Mouse (Mus musculus) layer of hippocampus, adult 8-10 months (tissue): ENCODE measurements around the gene Olfr645. TPM values are rescaled to one million over a fixed set of nuclear protein-coding genes. Genes with fewer than 3 reads are reported as not detected.

ENCODE experiments used
- DNase-seq, 2 experiments: peaks; one replicate each; pipeline ENCODE4 v3.0.0; 2022; ENCODE audit warnings: low spot score in 2 of 2
- total RNA-seq, 4 experiments: library from RNA; stranded (reverse); gene quantifications; 2 replicates each; pipeline ENCODE4 v1.2.4; 2022

The Olfr645 gene
- not detected for total RNA-seq

DNA sequence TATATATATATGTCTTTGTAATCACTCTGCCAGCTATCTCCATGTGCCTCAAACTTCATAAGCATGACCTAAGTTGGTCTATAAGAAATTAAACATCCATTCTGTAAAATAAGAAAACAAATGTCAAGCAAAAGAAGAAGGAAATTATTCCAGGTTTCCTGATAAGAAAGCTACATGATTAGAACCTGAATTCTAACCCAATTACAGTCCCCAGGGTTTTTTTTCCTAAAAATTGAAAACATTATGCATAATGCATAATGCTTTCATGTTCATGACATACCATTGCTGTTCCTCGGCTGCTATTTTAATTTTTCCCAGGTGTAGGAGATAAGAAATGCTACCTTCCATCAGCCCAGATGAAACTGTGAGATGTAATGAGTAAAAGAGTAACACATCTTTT is at the start of gene Olfr645:
Gene Olfr645 (minus strand): TSS at position 101 of the 400 bp plus-strand sequence.
- DNase-seq = no peak

DNA sequence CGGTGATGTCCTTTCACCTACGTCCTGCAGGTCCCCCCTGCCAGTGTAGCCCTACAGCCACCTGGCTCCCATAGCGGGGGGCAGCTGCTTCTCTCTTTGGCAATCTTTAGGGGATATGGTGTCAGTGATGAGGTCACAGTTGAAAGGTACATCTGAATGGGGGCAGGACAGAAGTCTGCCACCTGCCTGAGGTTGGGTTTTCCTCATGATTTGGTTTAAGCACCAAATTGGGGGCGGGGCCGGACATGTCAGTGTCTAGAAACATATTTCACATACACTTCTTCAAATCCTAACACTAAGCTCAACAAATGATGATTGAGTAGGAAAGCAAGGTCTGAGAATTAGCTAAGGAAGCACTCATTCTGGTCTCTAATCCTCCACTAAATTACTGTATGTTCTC is 44.5 kb upstream of the Olfr645 start, which contains the start of gene Ubqln5:
Gene Ubqln5 (minus strand): TSS at position 101 of the 400 bp plus-strand sequence.
- DNase-seq = no peak

DNA sequence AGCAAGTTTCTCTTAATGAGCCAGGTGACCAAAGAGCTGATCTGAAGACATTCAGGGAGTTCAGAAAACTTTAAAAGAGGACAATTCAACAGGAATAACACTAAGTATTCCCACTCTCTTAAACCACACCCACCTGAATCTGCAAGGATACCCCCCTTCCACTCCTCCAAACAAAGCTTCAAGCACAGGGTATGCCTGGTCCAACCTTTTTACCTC is 19.4 kb upstream of the Olfr645 start, which contains the start of gene Olfr646:
Gene Olfr646 (plus strand): TSS at position 117 of the 216 bp plus-strand sequence.
- DNase-seq = no peak

DNA sequence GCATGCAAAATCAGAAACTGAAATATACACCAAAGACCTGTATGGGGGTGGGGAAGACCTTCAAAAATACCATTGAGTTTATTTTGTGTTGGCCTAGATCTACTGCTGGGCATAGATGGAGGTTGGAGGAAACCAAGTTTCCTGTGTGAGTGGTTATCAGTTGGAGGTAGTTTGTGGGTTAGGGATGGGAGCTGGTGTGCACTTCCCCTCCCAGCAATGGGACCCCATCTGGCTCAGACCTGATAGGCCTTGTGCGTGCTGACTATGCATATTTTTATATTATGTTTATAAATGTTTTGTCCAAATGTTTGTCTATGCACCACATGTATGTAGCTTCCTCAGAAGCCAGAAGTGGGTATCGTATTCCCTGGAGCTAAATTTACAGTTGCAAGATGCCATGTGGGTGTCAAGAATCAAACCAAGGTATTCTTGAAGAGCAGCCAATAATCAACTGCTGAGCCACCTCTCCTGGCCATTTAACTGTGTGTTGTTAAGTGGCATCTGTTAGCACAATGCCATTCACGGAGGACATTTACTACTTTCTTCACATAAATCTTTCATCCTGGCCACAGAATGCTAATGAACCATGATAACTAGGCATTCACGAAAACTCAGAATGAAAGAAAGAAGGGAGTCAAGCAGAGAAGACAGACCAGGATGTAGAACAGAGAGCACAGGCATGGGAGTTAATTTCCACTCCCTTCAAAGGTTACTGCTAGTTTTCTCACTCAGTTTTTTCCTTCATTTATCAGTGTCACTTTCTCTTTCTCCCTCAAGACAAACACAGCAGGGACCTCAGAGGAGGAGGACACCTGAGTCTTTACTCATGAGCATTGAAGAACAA is 18.9 kb upstream of the Olfr645 start:
- DNase-seq = no peak

DNA sequence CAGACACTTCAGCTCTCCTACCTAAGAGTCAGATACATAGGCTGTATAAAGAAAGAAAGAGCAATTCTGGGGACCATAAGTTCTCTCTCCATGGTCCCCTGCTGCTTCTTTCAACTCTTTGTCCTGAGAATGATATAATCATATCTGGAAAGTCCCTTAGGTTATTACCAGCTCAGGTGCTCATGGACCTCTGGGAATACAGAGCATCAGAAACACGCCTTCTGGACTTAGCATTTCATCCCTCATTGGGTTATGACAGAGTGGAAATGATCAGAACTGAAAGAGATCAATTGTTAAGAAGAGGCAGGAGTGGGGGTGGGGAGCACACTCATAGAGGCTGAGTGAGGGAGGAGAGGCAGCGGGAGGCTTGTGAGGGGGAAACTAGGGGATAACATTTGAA is 13.5 kb downstream of the Olfr645 start, which contains the start of gene Olfr644:
Gene Olfr644 (minus strand): TSS at position 101 of the 400 bp plus-strand sequence.
- no peak for DNase-seq

DNA sequence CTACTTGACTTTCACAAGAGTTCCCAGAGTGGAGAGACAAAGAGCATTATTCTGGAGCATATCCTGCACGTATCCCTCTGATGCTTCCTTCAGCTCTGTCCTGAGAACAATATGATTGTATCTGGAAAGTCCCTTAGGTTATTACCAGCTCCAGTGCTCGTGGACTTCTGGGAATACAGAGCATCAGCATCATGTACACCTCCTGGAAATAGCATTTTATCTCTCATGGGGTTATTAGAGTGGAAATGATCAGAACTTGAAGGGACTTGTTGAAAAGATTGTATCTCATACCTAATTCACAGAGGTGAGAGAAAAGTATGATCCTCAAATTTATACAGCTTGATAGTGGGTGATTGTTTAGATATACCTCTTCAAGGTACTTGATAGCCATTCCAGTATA is 23.9 kb downstream of the Olfr645 start, which contains the start of gene 4930516K23Rik:
Gene 4930516K23Rik (minus strand): TSS at position 101 of the 400 bp plus-strand sequence.
- no peak for DNase-seq

DNA sequence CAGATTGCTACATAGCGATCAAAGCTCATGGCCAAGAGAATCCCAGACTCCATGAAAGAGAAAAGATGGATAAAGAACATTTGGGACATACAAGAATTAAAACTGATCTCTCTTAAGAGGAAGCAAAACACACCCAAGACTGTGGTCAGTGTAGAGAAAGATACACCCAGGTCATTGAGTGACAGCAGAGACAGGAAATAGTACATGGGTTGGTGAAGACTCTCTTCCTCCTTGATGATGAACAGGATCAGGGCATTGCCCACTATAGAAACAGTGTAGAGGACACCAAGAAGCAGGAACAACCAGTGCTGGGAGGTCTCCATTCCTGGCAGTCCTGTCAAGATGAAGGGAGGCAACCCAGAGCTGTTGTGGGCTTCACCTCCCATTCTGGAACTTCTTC is 26.1 kb downstream of the Olfr645 start:
- DNase-seq = no peak

DNA sequence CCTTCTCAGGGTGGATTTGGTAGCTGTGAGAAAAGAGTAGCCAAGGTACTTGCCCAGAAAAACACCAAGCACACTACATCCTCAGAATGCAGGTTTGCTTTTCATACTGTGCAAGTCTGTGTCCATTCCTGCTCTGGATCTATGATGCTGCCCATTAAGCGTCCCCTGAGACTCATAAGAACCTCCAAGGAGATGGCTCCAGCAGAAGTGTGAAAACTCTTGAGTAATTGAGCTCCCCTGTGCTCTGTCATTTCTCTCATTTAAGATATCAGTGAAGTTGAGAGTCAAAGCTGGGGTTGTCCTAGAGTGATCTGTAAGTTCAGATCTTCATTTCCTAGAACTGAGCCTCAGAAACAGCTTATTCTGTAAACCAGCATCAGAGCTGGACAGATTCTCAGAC is 32.7 kb downstream of the Olfr645 start, which contains the start of gene Olfr642:
Gene Olfr642 (minus strand): TSS at position 101 of the 400 bp plus-strand sequence.
- no peak for DNase-seq

DNA sequence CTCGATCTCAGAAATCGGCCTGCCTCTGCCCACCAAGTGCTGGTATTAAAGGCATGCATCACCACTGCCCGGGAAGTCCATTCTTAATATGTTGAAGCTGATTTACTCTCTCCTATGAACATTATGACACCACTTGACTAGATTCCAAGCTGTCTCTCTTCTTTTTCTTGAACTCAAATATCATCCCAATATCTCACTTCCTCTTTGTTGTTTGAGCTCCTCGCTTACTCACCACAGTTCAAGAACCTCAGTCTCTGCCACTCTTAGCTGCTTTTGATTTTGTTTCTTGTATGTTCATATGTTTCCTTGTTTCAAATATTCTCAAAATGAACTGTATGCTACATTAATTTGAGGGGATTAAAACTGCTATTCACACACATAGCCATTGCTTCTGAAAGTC is 34.5 kb downstream of the Olfr645 start:
- no peak for DNase-seq

DNA sequence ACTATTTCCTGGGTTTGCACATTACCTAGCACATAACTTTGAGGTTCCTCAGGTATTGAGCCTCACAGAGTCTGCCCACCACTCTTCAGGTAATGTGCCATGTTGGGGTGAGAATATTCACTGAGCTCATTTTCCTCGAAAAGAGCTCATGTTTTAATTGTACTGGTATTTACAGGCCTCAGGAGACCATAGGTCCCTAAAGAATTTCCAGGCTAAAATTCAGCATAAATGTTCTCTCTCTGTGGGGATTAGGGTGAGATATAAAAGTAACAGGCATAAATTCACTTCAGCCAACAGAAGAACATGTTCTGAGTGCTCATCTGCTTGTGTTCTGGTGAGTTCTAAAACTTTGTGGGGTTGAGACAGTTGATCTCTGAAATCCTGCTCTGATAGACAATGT is 50.1 kb downstream of the Olfr645 start, which contains the start of gene Olfr641:
Gene Olfr641 (plus strand): TSS at position 301 of the 400 bp plus-strand sequence.
- no peak for DNase-seq

Other genes with a start within 250 kb of the Olfr645 start
- gene Hbb-bh2, start 244.9 kb downstream of the Olfr645 start, total RNA-seq = not detected
- not detected for gene Hbb-bh1, start 242.3 kb downstream of the Olfr645 start, total RNA-seq
- gene Hbb-y, start 232.2 kb downstream of the Olfr645 start, total RNA-seq = not detected
- not detected for gene Olfr66, start 199.2 kb downstream of the Olfr645 start, total RNA-seq
- not detected for gene Olfr64, start 191.0 kb downstream of the Olfr645 start, total RNA-seq
- not detected for gene Olfr65, start 182.0 kb downstream of the Olfr645 start, total RNA-seq
- not detected for gene Olfr631, start 156.6 kb downstream of the Olfr645 start, total RNA-seq
- not detected for gene Olfr632, start 151.1 kb downstream of the Olfr645 start, total RNA-seq
- not detected for gene Olfr633, start 141.0 kb downstream of the Olfr645 start, total RNA-seq
- gene Olfr635, start 114.3 kb downstream of the Olfr645 start, total RNA-seq = under 1 TPM in 3 of 4 experiments, not detected in 1; 0.04 to 0.05 (median 0.04) TPM
- gene Olfr638, start 86.7 kb downstream of the Olfr645 start, total RNA-seq = not detected
- under 1 TPM in 3 of 4 experiments, not detected in 1; 0.06 to 0.31 (median 0.18) TPM for gene Olfr639, start 68.2 kb downstream of the Olfr645 start, total RNA-seq
- not detected for gene Olfr640, start 59.9 kb downstream of the Olfr645 start, total RNA-seq
- not detected for gene Olfr641, start 50.0 kb downstream of the Olfr645 start, total RNA-seq
- not detected for gene Olfr642, start 32.8 kb downstream of the Olfr645 start, total RNA-seq
- not detected for gene 4930516K23Rik, start 24.0 kb downstream of the Olfr645 start, total RNA-seq
- not detected for gene Olfr644, start 13.6 kb downstream of the Olfr645 start, total RNA-seq
- gene Olfr646, start 19.4 kb upstream of the Olfr645 start, total RNA-seq = not detected
- gene Ubqln5, start 44.4 kb upstream of the Olfr645 start, total RNA-seq = not detected
- not detected for gene Olfr643, start 51.9 kb upstream of the Olfr645 start, total RNA-seq
- gene Ubqln3, start 57.8 kb upstream of the Olfr645 start, total RNA-seq = not detected
- not detected for gene Ubqlnl, start 65.1 kb upstream of the Olfr645 start, total RNA-seq
- gene Olfm5, start 79.4 kb upstream of the Olfr645 start, total RNA-seq = not detected
- under 1 TPM; 0.14 to 0.31 (median 0.22) TPM for gene Olfr648, start 97.9 kb upstream of the Olfr645 start, total RNA-seq
- gene Olfr649, start 110.5 kb upstream of the Olfr645 start, total RNA-seq = not detected
- gene Trim6, start 133.3 kb upstream of the Olfr645 start, total RNA-seq = under 1 TPM; 0.14 to 0.29 (median 0.16) TPM
- gene Trim34a, start 159.0 kb upstream of the Olfr645 start, total RNA-seq = 1 to 10 TPM; 1.7 to 4.0 (median 2.7) TPM
- gene Trim5, start 202.6 kb upstream of the Olfr645 start, total RNA-seq = 1 to 10 TPM in 2 of 4 experiments, under 1 TPM in 2; 0.47 to 1.7 (median 1.2) TPM
- gene Trim12a, start 230.0 kb upstream of the Olfr645 start, total RNA-seq = 1 to 10 TPM; 2.6 to 5.4 (median 4.4) TPM
- gene Trim34b, start 244.0 kb upstream of the Olfr645 start, total RNA-seq = under 1 TPM in 2 of 4 experiments, not detected in 2; 0.29 to 0.34 TPM